Mouse (Mus musculus) hindbrain, embryonic 11.5 days (tissue): ENCODE results near the gene 0610040J01Rik. TPM values are rescaled to one million over a fixed set of nuclear protein-coding genes. Genes with fewer than 3 reads are reported as not detected.
A peak's percentile ranks its signal among the peaks of the same experiment; 100 is the strongest.

Experiments used
- ATAC-seq: fragments of 200-750 bp; cut with Nextera tagmentation; 2 replicates; pipeline ENCODE4 v1.8.0; 2017; ENCODE audit warnings: mild to moderate bottlenecking, moderate TSS enrichment, moderate library complexity; ENCODE audit not compliant: low FRiP score
- DNase-seq: peaks from one replicate; pipeline ENCODE4 v3.0.0-alpha.2; 2015; ENCODE audit warnings: low spot score
- H3K27ac ChIP-seq: fragments of 300-500 bp; sonication (generic); 2 replicates; pipeline ENCODE4 v1.5.1; 2014; ENCODE audit warnings: mild to moderate bottlenecking, low read depth, low read length
- H3K27me3 ChIP-seq: fragments of 300-500 bp; sonication (generic); 2 replicates; pipeline ENCODE4 v1.6.1; 2014; ENCODE audit warnings: mild to moderate bottlenecking, low read length, moderate library complexity, mixed read lengths; ENCODE audit not compliant: control insufficient read depth, insufficient read depth
- H3K36me3 ChIP-seq: fragments of 300-500 bp; sonication (generic); 2 replicates; pipeline ENCODE4 v1.6.1; 2014; ENCODE audit warnings: mild to moderate bottlenecking, low read length, moderate library complexity, mixed read lengths; ENCODE audit not compliant: control insufficient read depth, insufficient read depth
- H3K4me1 ChIP-seq: fragments of 300-500 bp; sonication (generic); replicated peaks from 2 replicates; pipeline ENCODE4 v1.6.1; 2014; ENCODE audit warnings: low read length, mixed read lengths; ENCODE audit not compliant: control insufficient read depth, insufficient read depth
- H3K4me2 ChIP-seq: fragments of 300-500 bp; sonication (generic); replicated peaks from 2 replicates; pipeline ENCODE4 v1.6.1; 2014; ENCODE audit warnings: mild to moderate bottlenecking, low read depth, low read length
- H3K4me3 ChIP-seq: fragments of 300-500 bp; sonication (generic); 2 replicates; pipeline ENCODE4 v1.5.1; 2014; ENCODE audit warnings: low read depth, low read length
- H3K9ac ChIP-seq: fragments of 300-500 bp; sonication (generic); 2 replicates; pipeline ENCODE4 v1.6.1; 2014; ENCODE audit warnings: low read depth, low read length
- H3K9me3 ChIP-seq: fragments of 300-500 bp; sonication (generic); 2 replicates; pipeline ENCODE4 v1.6.1; 2016; ENCODE audit warnings: low read length; ENCODE audit not compliant: control insufficient read depth
- WGBS: fragments of 180-500 bp; shearing (Covaris S2); extraction: QIAGEN DNeasy Blood & Tissue Kit; methylation state at CpG from one replicate; pipeline ENCODE4 v1.1.7; 2014; 5-methylcytosine and 5-hydroxymethylcytosine counted together
- polyA plus RNA-seq: library from polyadenylated mRNA; unstranded; fragments of >200 nt; fragmentation: Nextera tagmentation; extraction: Ambion mirVana; gene quantifications from 2 replicates; pipeline ENCODE4 v1.2.1, GENCODE M21; 2014

Gene 0610040J01Rik
- polyA plus RNA-seq, 1 experiment from 2014 or later, result 2.6 TPM

DNA sequence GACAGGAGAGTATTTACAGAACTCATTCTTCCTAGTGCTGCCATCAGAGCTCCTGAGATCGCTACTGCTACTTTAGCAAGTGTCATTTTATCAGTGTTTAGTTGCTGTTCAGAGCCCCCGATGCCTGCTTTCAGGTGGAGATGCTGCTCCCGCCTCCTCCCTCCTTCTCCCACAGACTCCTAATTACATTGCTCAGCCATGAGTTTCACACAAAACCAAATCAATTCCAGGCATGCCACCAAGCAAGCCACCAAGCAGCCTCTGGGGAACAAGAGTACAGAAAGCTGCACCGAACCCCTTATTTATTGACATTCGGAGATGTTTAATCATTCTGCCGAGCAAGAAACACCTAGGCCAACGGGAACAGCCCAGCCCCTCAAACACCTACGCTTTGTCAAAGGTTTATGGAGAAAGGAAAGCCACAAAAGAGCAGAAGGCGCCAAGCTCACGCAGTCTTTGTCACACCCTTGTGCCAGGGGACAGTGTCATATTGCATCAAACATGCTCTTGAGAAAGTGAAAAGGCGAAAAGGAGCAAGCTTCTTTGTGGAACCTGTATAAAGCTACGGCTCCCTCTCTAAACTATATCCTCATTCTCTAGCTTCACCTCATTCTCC, 27.7 kb downstream of the 0610040J01Rik start:
- no peak overlapping the region for H3K4me2 ChIP-seq
- no peak overlapping the region for H3K27ac ChIP-seq
- H3K27me3 ChIP-seq, result no peaks in the 10 kb centered on the region
- no peak overlapping the region for H3K9ac ChIP-seq
- H3K36me3 ChIP-seq, result no peaks in the 10 kb centered on the region
- 81% methylated on average over 12 of the region's 12 CpGs for WGBS
- DNase-seq (no peak), ATAC-seq (no peak)
- H3K4me3 ChIP-seq, result no peak overlapping the region
- H3K4me1 ChIP-seq, result no peaks in the 10 kb centered on the region
- H3K9me3 ChIP-seq, result no peaks in the 10 kb centered on the region

DNA sequence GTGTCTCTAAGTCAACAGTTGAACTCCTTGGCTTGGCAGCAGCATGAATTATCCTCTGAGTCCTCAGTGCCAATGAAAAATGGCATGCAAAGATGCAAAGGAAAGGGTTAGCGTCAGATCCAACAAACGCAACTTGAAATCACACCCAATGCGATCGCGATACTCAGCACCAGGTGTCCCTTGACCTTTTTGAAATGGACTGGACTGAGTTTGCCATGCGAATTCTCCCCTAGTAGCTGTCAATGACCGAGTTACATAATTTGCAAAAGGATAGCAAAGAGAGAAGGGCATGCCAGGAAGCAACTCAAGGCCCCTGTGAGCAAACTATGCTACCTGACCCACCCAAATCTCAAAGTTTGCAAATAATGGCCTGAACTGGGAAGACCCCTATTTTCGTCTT, 34.9 kb downstream of the 0610040J01Rik start:
- 92% methylated on average over 8 of the region's 8 CpGs for WGBS
- no peak overlapping the region for H3K27ac ChIP-seq
- no peak overlapping the region for H3K4me2 ChIP-seq
- no peaks in the 10 kb centered on the region for H3K27me3 ChIP-seq
- H3K36me3 ChIP-seq, result no peaks in the 10 kb centered on the region
- no peak for ATAC-seq
- no peak for DNase-seq
- H3K4me3 ChIP-seq, result no peak overlapping the region
- no peak overlapping the region for H3K9ac ChIP-seq
- no peaks in the 10 kb centered on the region for H3K4me1 ChIP-seq
- H3K9me3 ChIP-seq, result no peaks in the 10 kb centered on the region

DNA sequence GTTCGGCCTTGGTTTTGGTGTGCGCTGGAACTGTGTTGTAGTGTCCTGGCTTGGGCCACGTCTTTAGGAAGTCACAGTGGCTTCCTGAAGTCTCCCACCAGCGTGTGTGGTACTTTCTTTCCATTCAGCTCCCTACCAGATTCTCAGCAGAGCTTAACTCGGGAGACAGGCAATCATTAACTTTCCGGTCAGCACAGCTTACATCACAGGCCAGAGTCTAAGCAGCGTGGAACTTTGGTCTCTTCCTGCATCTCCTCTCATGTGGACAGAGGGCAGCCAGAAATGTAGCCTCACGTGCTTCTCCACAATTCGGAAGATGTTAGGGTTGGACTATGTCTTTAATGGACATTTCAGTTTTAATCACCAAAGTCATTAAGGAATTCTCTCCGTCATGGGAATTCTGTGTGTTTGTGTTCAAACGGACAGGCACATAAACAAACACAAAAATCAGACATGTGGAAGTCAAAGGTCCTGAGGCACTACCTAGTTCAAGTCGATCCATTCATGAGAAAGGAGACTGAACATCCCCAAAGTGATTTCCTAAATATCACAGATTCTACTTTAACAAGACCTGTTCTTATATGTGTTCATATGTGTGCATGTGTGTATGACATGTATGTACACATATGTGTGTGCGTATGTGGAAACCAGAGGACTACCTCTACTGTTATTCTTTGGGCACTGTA, 35.5 kb downstream of the 0610040J01Rik start:
- no peaks in the 10 kb centered on the region for H3K36me3 ChIP-seq
- no peaks in the 10 kb centered on the region for H3K4me1 ChIP-seq
- H3K9ac ChIP-seq, result no peak overlapping the region
- no peak for DNase-seq
- WGBS, result 85% methylated on average over 13 of the region's 13 CpGs
- H3K27ac ChIP-seq, result no peak overlapping the region
- no peaks in the 10 kb centered on the region for H3K27me3 ChIP-seq
- no peak overlapping the region for H3K4me3 ChIP-seq
- H3K9me3 ChIP-seq, result no peaks in the 10 kb centered on the region
- H3K4me2 ChIP-seq, result no peak overlapping the region
- ATAC-seq, result no peak

DNA sequence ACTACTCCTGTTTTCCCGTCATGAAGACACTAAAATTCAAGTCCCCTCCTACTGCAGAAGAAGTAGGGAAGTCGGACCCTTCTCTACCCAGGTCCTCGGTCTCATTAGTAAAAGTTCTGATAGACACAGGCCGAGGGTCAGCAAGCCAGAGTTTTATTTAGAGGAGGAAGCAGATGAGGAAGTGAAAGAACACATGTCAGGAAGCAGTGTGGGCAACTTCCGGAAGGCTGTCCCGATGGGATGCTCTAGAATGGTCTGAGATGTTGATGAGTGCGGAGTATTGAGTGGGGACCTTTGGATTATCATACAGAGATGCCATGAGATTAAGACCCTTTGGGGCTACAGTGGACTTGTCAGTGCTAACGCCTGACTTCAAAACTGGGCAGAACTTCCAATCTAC, 46.7 kb downstream of the 0610040J01Rik start:
- no peaks in the 10 kb centered on the region for H3K36me3 ChIP-seq
- no peak overlapping the region for H3K27ac ChIP-seq
- H3K9me3 ChIP-seq, result no peaks in the 10 kb centered on the region
- WGBS, result 91% methylated on average over 8 of the region's 8 CpGs
- DNase-seq, result no peak
- no peak for ATAC-seq
- H3K27me3 ChIP-seq, result no peaks in the 10 kb centered on the region
- H3K4me3 ChIP-seq, result no peak overlapping the region
- H3K4me1 ChIP-seq, result no peaks in the 10 kb centered on the region
- H3K9ac ChIP-seq, result no peak overlapping the region
- H3K4me2 ChIP-seq, result no peak overlapping the region

DNA sequence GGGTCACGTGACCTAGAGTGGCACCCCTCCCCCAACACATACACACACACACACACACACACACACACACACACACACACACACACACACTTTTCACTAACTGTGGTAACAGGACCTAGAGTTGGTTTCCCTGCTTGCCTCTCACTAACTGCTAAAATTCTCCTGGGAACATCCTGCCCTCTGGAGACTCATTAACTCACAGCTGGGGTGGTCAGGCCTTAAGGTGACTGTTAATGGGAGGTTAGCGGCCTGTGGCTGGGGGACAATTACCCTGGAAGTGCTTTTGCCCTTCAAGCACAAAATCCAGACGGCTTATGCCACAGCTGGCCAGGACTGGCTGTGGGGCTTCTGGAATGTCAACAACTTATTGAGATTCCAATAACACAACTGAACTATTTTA, 55.3 kb downstream of the 0610040J01Rik start:
- WGBS, result 28% methylated on average over 3 of the region's 3 CpGs
- H3K4me1 ChIP-seq, result 0 out of 2 replicates have a peak, but pooled peaks cover 2% of the 10 kb centered on the region
- DNase-seq (no peak), ATAC-seq (no peak)
- no peaks in the 10 kb centered on the region for H3K27me3 ChIP-seq
- no peaks in the 10 kb centered on the region for H3K9me3 ChIP-seq
- H3K27ac ChIP-seq, result no peak overlapping the region
- no peak overlapping the region for H3K4me2 ChIP-seq
- H3K9ac ChIP-seq, result no peak overlapping the region
- H3K36me3 ChIP-seq, result no peaks in the 10 kb centered on the region
- no peak overlapping the region for H3K4me3 ChIP-seq

DNA sequence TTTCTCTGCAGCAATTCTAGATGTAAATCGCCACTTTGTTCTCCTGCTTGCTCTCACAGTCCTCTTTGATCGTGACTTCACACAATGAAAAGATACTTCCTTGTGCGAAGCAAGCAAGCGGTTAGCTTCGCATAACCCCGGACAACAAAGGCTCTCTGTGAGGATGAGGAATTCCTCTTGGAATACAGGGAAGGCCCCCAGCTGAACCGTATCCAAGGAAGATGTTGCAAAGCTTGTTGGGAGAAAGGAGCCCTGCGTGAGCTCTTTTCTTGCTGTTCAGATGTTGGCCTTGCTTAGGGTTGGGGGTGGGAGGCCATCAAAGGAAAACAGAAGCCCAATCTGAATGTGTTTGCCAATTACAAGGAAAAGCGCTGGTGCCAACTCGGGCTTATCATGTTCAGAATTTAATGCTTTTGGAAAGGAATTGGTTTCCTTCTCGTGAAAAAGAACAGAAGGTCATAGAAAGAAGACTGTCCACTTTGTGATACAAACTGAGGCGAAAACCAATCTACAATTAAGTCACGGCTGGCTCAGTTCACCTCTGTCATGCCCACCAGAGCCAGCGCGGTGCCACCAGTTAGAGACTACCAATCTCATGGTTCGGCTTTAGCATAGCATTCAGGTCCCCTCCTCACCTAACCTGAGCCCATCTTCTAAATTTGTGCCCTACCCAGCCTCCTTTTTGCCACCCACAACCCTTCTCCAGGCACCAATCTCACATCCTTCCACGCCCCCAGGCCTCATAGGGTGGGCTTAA, 60.2 kb downstream of the 0610040J01Rik start:
- Histone ChIP-seq H3K4me2 (peak overlapping the region; percentile 11; the same call in 1 of the 2 replicates), H3K27ac (peak overlapping the region; percentile 45; the same call in 1 of the 2 replicates), H3K4me3 (no peak overlapping the region), H3K9ac (no peak overlapping the region), H3K9me3 (no peaks in the 10 kb centered on the region), H3K27me3 (no peaks in the 10 kb centered on the region), H3K4me1 (0 out of 2 replicates have a peak, but pooled peaks cover 2% of the 10 kb centered on the region), H3K36me3 (no peaks in the 10 kb centered on the region)
- 35% methylated on average over 17 of the region's 17 CpGs for WGBS
- peak; percentile 63 for DNase-seq
- peak; percentile 75; the same call in 1 of the 2 replicates for ATAC-seq

DNA sequence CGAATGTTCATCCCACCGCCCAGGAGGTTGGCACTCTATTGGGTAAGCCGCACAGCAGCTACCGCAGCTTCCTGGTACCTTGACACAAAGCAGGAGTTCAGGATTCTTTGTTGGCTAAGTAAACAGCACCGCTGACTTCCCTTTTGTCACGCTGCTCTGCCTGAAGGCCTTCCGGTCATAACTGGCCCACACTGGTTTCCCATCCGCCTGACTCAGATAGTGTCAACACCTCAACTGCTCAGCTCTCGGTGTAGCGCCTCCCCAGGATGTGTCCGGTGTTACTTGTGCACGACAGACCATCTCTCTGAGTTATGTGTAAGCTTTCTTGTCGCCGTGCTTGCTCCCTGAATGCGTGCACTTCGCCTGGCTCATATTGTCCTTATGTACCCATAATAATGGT, 62.7 kb downstream of the 0610040J01Rik start:
- 0 out of 2 replicates have a peak, but pooled peaks have one; percentile 31 for ATAC-seq
- no peak overlapping the region for H3K9ac ChIP-seq
- no peak overlapping the region for H3K4me3 ChIP-seq
- no peak overlapping the region for H3K27ac ChIP-seq
- no peaks in the 10 kb centered on the region for H3K36me3 ChIP-seq
- no peak overlapping the region for H3K4me2 ChIP-seq
- H3K9me3 ChIP-seq, result no peaks in the 10 kb centered on the region
- H3K4me1 ChIP-seq, result 0 out of 2 replicates have a peak, but pooled peaks cover 2% of the 10 kb centered on the region
- peak; percentile 36 for DNase-seq
- H3K27me3 ChIP-seq, result no peaks in the 10 kb centered on the region
- 60% methylated on average over 16 of the region's 16 CpGs for WGBS

DNA sequence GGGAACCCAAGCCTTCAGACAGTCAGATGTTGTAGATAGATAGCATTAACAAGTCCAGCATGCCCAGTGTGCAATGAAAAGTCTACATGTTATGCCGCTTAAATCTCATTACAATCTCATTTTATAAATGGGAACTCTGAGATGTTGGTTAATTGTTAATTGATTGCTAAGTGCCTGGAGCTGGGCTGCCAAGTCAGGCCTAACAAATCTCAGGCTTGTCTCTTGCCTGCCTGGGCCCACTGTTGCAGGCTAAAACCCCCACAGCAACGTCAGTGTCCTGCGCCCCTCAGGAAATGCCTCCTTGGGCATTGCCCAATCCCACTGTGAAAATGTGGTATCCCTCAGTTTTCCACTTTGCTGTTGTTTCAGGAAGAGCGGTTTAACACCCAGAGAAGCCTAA, 63.9 kb downstream of the 0610040J01Rik start:
- ATAC-seq, result no peak
- no peak overlapping the region for H3K4me2 ChIP-seq
- 0 out of 2 replicates have a peak, but pooled peaks cover 2% of the 10 kb centered on the region for H3K4me1 ChIP-seq
- H3K9ac ChIP-seq, result no peak overlapping the region
- no peaks in the 10 kb centered on the region for H3K9me3 ChIP-seq
- 91% methylated on average over 4 of the region's 4 CpGs for WGBS
- no peak overlapping the region for H3K27ac ChIP-seq
- H3K27me3 ChIP-seq, result no peaks in the 10 kb centered on the region
- no peak overlapping the region for H3K4me3 ChIP-seq
- H3K36me3 ChIP-seq, result no peaks in the 10 kb centered on the region
- no peak for DNase-seq
